Mouse (Mus musculus): ENCODE measurements around the gene Ubb. TPM values are rescaled to one million over a fixed set of nuclear protein-coding genes. Genes with fewer than 3 reads are reported as not detected.

Gene Ubb
- polyA plus RNA-seq, 1 experiment from 2014 or later = 2,677 TPM

GRCm38 (mm10) chr11:62583031-62583430 lies 32.1 kb downstream of the Ubb start:
- Histone ChIP-seq H3K27me3 (ENCODE audit: control insufficient read depth, insufficient read depth, low read length) (no peaks in the 10 kb centered on the region), H3K36me3 (ENCODE audit: control insufficient read depth, insufficient read depth, low read length) (no peaks in the 10 kb centered on the region), H3K4me3 (ENCODE audit: low read depth, low read length) (no peak overlapping the region), H3K9ac (ENCODE audit: low read depth, low read length) (peak overlapping the region; percentile 1; the same call in 1 of the 2 replicates), H3K27ac (ENCODE audit: low read depth, low read length) (no peak overlapping the region), H3K9me3 (replicated peaks; ENCODE audit: control insufficient read depth, low read length) (no peaks in the 10 kb centered on the region), H3K4me1 (ENCODE audit: control insufficient read depth, insufficient read depth, low read length) (no peaks in the 10 kb centered on the region), H3K4me2 (peak overlapping the region; percentile 19; the same call in 1 of the 2 replicates)
- ATAC-seq (replicated peaks; ENCODE audit: insufficient number of reproducible peaks, low FRiP score, low TSS enrichment) = no peak
- WGBS (ENCODE audit: insufficient replicate concordance) = 65% methylated on average over 6 of the region's 6 CpGs

DNA sequence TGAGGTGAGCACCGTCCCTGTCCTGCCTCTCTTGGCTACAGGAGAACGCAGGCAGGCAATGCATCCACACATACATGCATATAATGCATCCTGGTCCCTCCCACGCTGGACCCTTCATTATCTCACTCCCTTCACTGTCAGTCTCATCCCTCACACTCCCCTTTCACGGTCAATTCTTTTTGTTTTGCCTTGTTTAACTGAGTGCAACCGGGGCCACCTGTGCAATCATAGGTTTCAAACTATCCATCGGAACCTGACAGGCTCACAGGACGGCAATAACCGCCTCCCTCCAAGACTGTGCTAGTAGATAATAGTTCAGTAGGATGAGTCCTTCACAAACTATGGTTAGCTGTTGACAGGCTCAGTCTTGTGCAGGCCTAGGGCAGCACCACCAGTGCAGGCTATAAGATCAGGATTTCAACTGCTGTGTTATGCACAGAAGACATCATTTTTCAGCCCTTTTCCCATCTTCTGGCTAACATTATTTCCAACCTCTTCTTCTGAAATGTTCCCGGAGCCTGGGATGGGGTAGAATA lies 33.8 kb downstream of the Ubb start:
- H3K4me1 ChIP-seq (ENCODE audit: control insufficient read depth, insufficient read depth, low read length) = no peaks in the 10 kb centered on the region
- H3K27ac ChIP-seq (ENCODE audit: low read depth, low read length) = no peak overlapping the region
- no peak overlapping the region for H3K9ac ChIP-seq (ENCODE audit: low read depth, low read length)
- H3K9me3 ChIP-seq (replicated peaks; ENCODE audit: control insufficient read depth, low read length) = no peaks in the 10 kb centered on the region
- no peak for ATAC-seq (replicated peaks; ENCODE audit: insufficient number of reproducible peaks, low FRiP score, low TSS enrichment)
- no peak overlapping the region for H3K4me3 ChIP-seq (ENCODE audit: low read depth, low read length)
- no peaks in the 10 kb centered on the region for H3K27me3 ChIP-seq (ENCODE audit: control insufficient read depth, insufficient read depth, low read length)
- WGBS (ENCODE audit: insufficient replicate concordance) = 78% methylated on average over 9 of the region's 9 CpGs
- no peaks in the 10 kb centered on the region for H3K36me3 ChIP-seq (ENCODE audit: control insufficient read depth, insufficient read depth, low read length)
- no peak overlapping the region for H3K4me2 ChIP-seq

GRCm38 (mm10) chr11:62587034-62587433 lies 36.1 kb downstream of the Ubb start:
- no peaks in the 10 kb centered on the region for H3K27me3 ChIP-seq (ENCODE audit: control insufficient read depth, insufficient read depth, low read length)
- H3K4me2 ChIP-seq = no peak overlapping the region
- no peak overlapping the region for H3K4me3 ChIP-seq (ENCODE audit: low read depth, low read length)
- no peak overlapping the region for H3K9ac ChIP-seq (ENCODE audit: low read depth, low read length)
- H3K27ac ChIP-seq (ENCODE audit: low read depth, low read length) = no peak overlapping the region
- no peak for ATAC-seq (replicated peaks; ENCODE audit: insufficient number of reproducible peaks, low FRiP score, low TSS enrichment)
- H3K9me3 ChIP-seq (replicated peaks; ENCODE audit: control insufficient read depth, low read length) = no peaks in the 10 kb centered on the region
- peaks cover 6% of the 10 kb centered on the region; the same call in 1 of the 2 replicates for H3K4me1 ChIP-seq (ENCODE audit: control insufficient read depth, insufficient read depth, low read length)
- WGBS (ENCODE audit: insufficient replicate concordance) = 83% methylated on average over 5 of the region's 5 CpGs
- H3K36me3 ChIP-seq (ENCODE audit: control insufficient read depth, insufficient read depth, low read length) = no peaks in the 10 kb centered on the region

- Histone ChIP-seq H3K4me2 (no peak overlapping the region), H3K4me3 (ENCODE audit: low read depth, low read length) (no peak overlapping the region), H3K36me3 (ENCODE audit: control insufficient read depth, insufficient read depth, low read length) (no peaks in the 10 kb centered on the region), H3K27me3 (ENCODE audit: control insufficient read depth, insufficient read depth, low read length) (no peaks in the 10 kb centered on the region), H3K9me3 (replicated peaks; ENCODE audit: control insufficient read depth, low read length) (no peaks in the 10 kb centered on the region), H3K27ac (ENCODE audit: low read depth, low read length) (no peak overlapping the region), H3K9ac (ENCODE audit: low read depth, low read length) (no peak overlapping the region), H3K4me1 (ENCODE audit: control insufficient read depth, insufficient read depth, low read length) (peaks cover 7% of the 10 kb centered on the region; the same call in 1 of the 2 replicates)
- WGBS (ENCODE audit: insufficient replicate concordance) = 78% methylated on average over 10 of the region's 10 CpGs
- no peak for ATAC-seq (replicated peaks; ENCODE audit: insufficient number of reproducible peaks, low FRiP score, low TSS enrichment)
Observed at GRCm38 (mm10) chr11:62589391-62589790, 38.4 kb downstream of the Ubb start.

DNA sequence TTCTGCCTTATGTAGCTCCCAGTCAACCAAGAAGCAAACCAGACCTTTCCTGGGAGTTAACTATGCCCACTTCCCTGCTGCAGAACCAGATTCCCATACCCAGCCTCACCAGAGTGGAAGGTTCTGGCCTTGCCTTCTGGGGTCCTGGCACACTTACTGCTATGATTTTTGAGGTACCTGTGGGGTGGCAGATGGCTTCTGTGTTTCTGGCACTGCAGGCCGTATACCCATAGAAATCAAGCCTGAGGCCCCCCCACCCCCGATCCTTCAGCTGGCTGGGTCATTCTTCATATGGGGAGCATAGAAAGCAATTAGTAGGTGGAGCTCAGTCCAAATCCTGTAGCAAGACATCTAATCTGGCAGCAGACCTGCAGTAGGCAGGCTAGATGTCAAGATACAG lies 40.1 kb downstream of the Ubb start:
- Histone ChIP-seq H3K4me3 (ENCODE audit: low read depth, low read length) (no peak overlapping the region), H3K27ac (ENCODE audit: low read depth, low read length) (no peak overlapping the region), H3K9ac (ENCODE audit: low read depth, low read length) (no peak overlapping the region), H3K9me3 (replicated peaks; ENCODE audit: control insufficient read depth, low read length) (no peaks in the 10 kb centered on the region), H3K27me3 (ENCODE audit: control insufficient read depth, insufficient read depth, low read length) (no peaks in the 10 kb centered on the region), H3K4me2 (no peak overlapping the region), H3K4me1 (ENCODE audit: control insufficient read depth, insufficient read depth, low read length) (peaks cover 7% of the 10 kb centered on the region; the same call in 1 of the 2 replicates), H3K36me3 (ENCODE audit: control insufficient read depth, insufficient read depth, low read length) (no peaks in the 10 kb centered on the region)
- 79% methylated on average over 2 of the region's 2 CpGs for WGBS (ENCODE audit: insufficient replicate concordance)
- no peak for ATAC-seq (replicated peaks; ENCODE audit: insufficient number of reproducible peaks, low FRiP score, low TSS enrichment)

- Histone ChIP-seq H3K4me2 (no peak overlapping the region), H3K36me3 (ENCODE audit: control insufficient read depth, insufficient read depth, low read length) (no peaks in the 10 kb centered on the region), H3K27ac (ENCODE audit: low read depth, low read length) (no peak overlapping the region), H3K4me1 (ENCODE audit: control insufficient read depth, insufficient read depth, low read length) (peaks cover 7% of the 10 kb centered on the region; the same call in 1 of the 2 replicates), H3K9me3 (replicated peaks; ENCODE audit: control insufficient read depth, low read length) (no peaks in the 10 kb centered on the region), H3K9ac (ENCODE audit: low read depth, low read length) (no peak overlapping the region), H3K27me3 (ENCODE audit: control insufficient read depth, insufficient read depth, low read length) (no peaks in the 10 kb centered on the region), H3K4me3 (ENCODE audit: low read depth, low read length) (no peak overlapping the region)
- WGBS (ENCODE audit: insufficient replicate concordance) = 49% methylated on average over 8 of the region's 8 CpGs
- peak; percentile 29; the same call in 1 of the 2 replicates for ATAC-seq (replicated peaks; ENCODE audit: insufficient number of reproducible peaks, low FRiP score, low TSS enrichment)
Observed at GRCm38 (mm10) chr11:62591904-62592575, 41.1 kb downstream of the Ubb start.

GRCm38 (mm10) chr11:62598571-62598970 lies 47.6 kb downstream of the Ubb start:
- no peaks in the 10 kb centered on the region for H3K9me3 ChIP-seq (replicated peaks; ENCODE audit: control insufficient read depth, low read length)
- H3K9ac ChIP-seq (ENCODE audit: low read depth, low read length) = no peak overlapping the region
- no peaks in the 10 kb centered on the region for H3K36me3 ChIP-seq (ENCODE audit: control insufficient read depth, insufficient read depth, low read length)
- H3K4me3 ChIP-seq (ENCODE audit: low read depth, low read length) = no peak overlapping the region
- peaks cover 3% of the 10 kb centered on the region; the same call in 1 of the 2 replicates for H3K4me1 ChIP-seq (ENCODE audit: control insufficient read depth, insufficient read depth, low read length)
- ATAC-seq (replicated peaks; ENCODE audit: insufficient number of reproducible peaks, low FRiP score, low TSS enrichment) = no peak
- H3K27ac ChIP-seq (ENCODE audit: low read depth, low read length) = no peak overlapping the region
- no peaks in the 10 kb centered on the region for H3K27me3 ChIP-seq (ENCODE audit: control insufficient read depth, insufficient read depth, low read length)
- 65% methylated on average over 4 of the region's 4 CpGs for WGBS (ENCODE audit: insufficient replicate concordance)
- no peak overlapping the region for H3K4me2 ChIP-seq

GRCm38 (mm10) chr11:62601732-62602618 lies 51.0 kb downstream of the Ubb start:
- H3K9ac ChIP-seq (ENCODE audit: low read depth, low read length) = peak overlapping the region; percentile 99
- peak overlapping the region; percentile 82 for H3K4me3 ChIP-seq (ENCODE audit: low read depth, low read length)
- no peak for ATAC-seq (replicated peaks; ENCODE audit: insufficient number of reproducible peaks, low FRiP score, low TSS enrichment)
- H3K36me3 ChIP-seq (ENCODE audit: control insufficient read depth, insufficient read depth, low read length) = peaks cover 14% of the 10 kb centered on the region
- peak overlapping the region; percentile 95 for H3K27ac ChIP-seq (ENCODE audit: low read depth, low read length)
- H3K4me1 ChIP-seq (ENCODE audit: control insufficient read depth, insufficient read depth, low read length) = peaks cover 17% of the 10 kb centered on the region
- 12% methylated on average over 17 of the region's 17 CpGs for WGBS (ENCODE audit: insufficient replicate concordance)
- H3K27me3 ChIP-seq (ENCODE audit: control insufficient read depth, insufficient read depth, low read length) = no peaks in the 10 kb centered on the region
- H3K9me3 ChIP-seq (replicated peaks; ENCODE audit: control insufficient read depth, low read length) = no peaks in the 10 kb centered on the region
- H3K4me2 ChIP-seq = peak overlapping the region; percentile 86

All from heart, embryonic 11.5 days (tissue).